In genomic region chr19:58016561-58017453, GRCm38 (mm10) we compare ENCODE assay signal across 10 mouse cellular contexts.
A peak's percentile ranks its signal among the peaks of the same experiment; 100 is the strongest.
DNase-seq lines count a peak whose midpoint lies in the region; ATAC-seq and TF ChIP-seq lines count a peak whose summit lies in the region.
"Had no signal": no experiment of that assay in that cellular context is flagged by ENCODE, and none has a peak within 500 bp of the region (broad histone marks: within the 10 kb centered on the region; RNA-seq: fewer than 3 reads in every experiment).

No protein-coding gene starts in this region.

- H3K27ac ChIP-seq in lung, embryonic 16.5 days (ENCODE audit: low read length) = no peak overlapping the region
- H3K27ac ChIP-seq in midbrain, embryonic 15.5 days = no peak overlapping the region
- no peak overlapping the region for H3K27ac ChIP-seq in intestine, postnatal 0 days (ENCODE audit: low read depth, low read length)
- H3K27ac ChIP-seq: liver, embryonic 14.5 days had no signal

- 75% methylated on average over 9 of the region's 9 CpGs for WGBS in lung, embryonic 16.5 days
- 87% methylated on average over 9 of the region's 9 CpGs for WGBS in midbrain, embryonic 15.5 days
- WGBS in intestine, postnatal 0 days = 83% methylated on average over 9 of the region's 9 CpGs

- ATAC-seq in lung, embryonic 16.5 days (ENCODE audit: low read depth) = peak; percentile 72
- no peak for ATAC-seq in midbrain, embryonic 15.5 days (replicated peaks)
- ATAC-seq in intestine, postnatal 0 days = no peak

- no peaks in the 10 kb centered on the region for H3K27me3 ChIP-seq in lung, embryonic 16.5 days (ENCODE audit: control insufficient read depth, insufficient read depth, low read depth, low read length)
- H3K27me3 ChIP-seq in midbrain, embryonic 15.5 days (replicated peaks) = no peaks in the 10 kb centered on the region
- no peaks in the 10 kb centered on the region for H3K27me3 ChIP-seq in intestine, postnatal 0 days (replicated peaks; ENCODE audit: control insufficient read depth, insufficient read depth, low read length)

- H3K4me2 ChIP-seq in lung, embryonic 16.5 days (ENCODE audit: low read depth, low read length) = no peak overlapping the region
- H3K4me2 ChIP-seq in midbrain, embryonic 15.5 days = no peak overlapping the region
- H3K4me2 ChIP-seq in intestine, postnatal 0 days (replicated peaks; ENCODE audit: low read depth) = no peak overlapping the region

- H3K36me3 ChIP-seq in lung, embryonic 16.5 days (ENCODE audit: control insufficient read depth, insufficient read depth, low read length) = no peaks in the 10 kb centered on the region
- no peaks in the 10 kb centered on the region for H3K36me3 ChIP-seq in midbrain, embryonic 15.5 days (replicated peaks)
- H3K36me3 ChIP-seq in intestine, postnatal 0 days (ENCODE audit: control insufficient read depth, insufficient read depth) = no peaks in the 10 kb centered on the region
- H3K36me3 ChIP-seq: G1E had no signal

- no peak overlapping the region for H3K9ac ChIP-seq in lung, embryonic 16.5 days (ENCODE audit: low read length)
- no peak overlapping the region for H3K9ac ChIP-seq in midbrain, embryonic 15.5 days
- no peak overlapping the region for H3K9ac ChIP-seq in intestine, postnatal 0 days (ENCODE audit: low read depth, low read length)
- H3K9ac ChIP-seq: liver, embryonic 14.5 days had no signal

- DNase-seq in layer of hippocampus, adult 9-10 months (ENCODE audit: low spot score) = peak; percentile 6
- no peak for DNase-seq in layer of hippocampus, adult 18-20 months (ENCODE audit: low spot score in 2 of 2)
- DNase-seq in brain, adult 2 months (ENCODE audit: low read depth, low spot score) = peak; percentile 34
- DNase-seq in gastrocnemius, postnatal 36 days = peak; percentile 24 to 28
- no peak for DNase-seq in frontal cortex, postnatal 36 days (ENCODE audit: low spot score in 2 of 2)

- intact Hi-C loops in gastrocnemius, postnatal 36 days (cut with DNase I) = no loop called here

- H3K9me3 ChIP-seq in lung, embryonic 16.5 days (ENCODE audit: control insufficient read depth, low read length) = no peaks in the 10 kb centered on the region
- no peaks in the 10 kb centered on the region for H3K9me3 ChIP-seq in midbrain, embryonic 15.5 days
- H3K9me3 ChIP-seq in intestine, postnatal 0 days (ENCODE audit: control insufficient read depth) = no peaks in the 10 kb centered on the region

- H3K4me1 ChIP-seq in lung, embryonic 16.5 days (replicated peaks; ENCODE audit: control insufficient read depth, insufficient read depth, low read length) = no peaks in the 10 kb centered on the region
- H3K4me1 ChIP-seq in midbrain, embryonic 15.5 days = no peaks in the 10 kb centered on the region
- H3K4me1 ChIP-seq in intestine, postnatal 0 days (replicated peaks; ENCODE audit: control insufficient read depth, insufficient read depth, low read length) = no peaks in the 10 kb centered on the region

- no peak overlapping the region for H3K4me3 ChIP-seq in lung, embryonic 16.5 days (ENCODE audit: low read length)
- H3K4me3 ChIP-seq in midbrain, embryonic 15.5 days = no peak overlapping the region
- H3K4me3 ChIP-seq in intestine, postnatal 0 days (ENCODE audit: low read depth, low read length) = no peak overlapping the region

- TF ChIP-seq CTCF in intestine, postnatal 0 days (IDR thresholded peaks at IDR 0.05; ENCODE audit: low read depth) = no peak

Comparison
In these comparisons a context has a peak if more than half of its experiments do, and no peak if none do; other contexts are left out.
1. DNase-seq: peak in layer of hippocampus, adult 9-10 months (single experiment), brain, adult 2 months (single experiment) and gastrocnemius, postnatal 36 days (2 of 2); none in layer of hippocampus, adult 18-20 months (0 of 2) and frontal cortex, postnatal 36 days (0 of 2).